Mouse (Mus musculus) MEL (cell line): ENCODE data around the gene Ifi35. TPM values are rescaled to one million over a fixed set of nuclear protein-coding genes. Genes with fewer than 3 reads are reported as not detected.
A peak's percentile ranks its signal among the peaks of the same experiment; 100 is the strongest.

ENCODE experiments used
- DNase-seq: peaks from one replicate; pipeline ENCODE4 v3.0.0; 2011; ENCODE audit warnings: low read depth, low spot score
- H3K27ac ChIP-seq: 2 replicates; pipeline ENCODE4 v1.5.1; 2012; ENCODE audit warnings: low read depth, mild to moderate bottlenecking, control low read depth, low read length, moderate library complexity; ENCODE audit not compliant: control insufficient read depth
- H3K27me3 ChIP-seq, 2 experiments: fragments of 150-350 bp in 1 of 2; sonication (generic) in 1 of 2; 2 replicates each; pipeline ENCODE4 v1.6.1; 2012; ENCODE audit warnings: low read length in 2 of 2, mild to moderate bottlenecking in 2 of 2, improper control_type of control experiment in 1 of 2, moderate library complexity in 1 of 2; ENCODE audit not compliant: insufficient read depth in 2 of 2, control insufficient read depth in 1 of 2
- H3K36me3 ChIP-seq, 2 experiments: 2 replicates each; pipeline ENCODE4 v1.6.1; 2012 to 2014; ENCODE audit warnings: low read length in 2 of 2, improper control_type of control experiment in 1 of 2, inconsistent platforms in 1 of 2, mild to moderate bottlenecking in 1 of 2; ENCODE audit not compliant: insufficient read depth in 2 of 2, control insufficient read depth in 1 of 2
- H3K4me1 ChIP-seq, 2 experiments: fragments of 150-350 bp in 1 of 2; sonication (generic) in 1 of 2; 2 replicates each; pipeline ENCODE4 v1.6.1; 2012; ENCODE audit warnings: low read length in 2 of 2, improper control_type of control experiment in 1 of 2, mild to moderate bottlenecking in 1 of 2; ENCODE audit not compliant: insufficient read depth in 2 of 2, control insufficient read depth in 1 of 2
- H3K4me3 ChIP-seq, 2 experiments: fragments of 150-350 bp in 1 of 2; sonication (generic) in 1 of 2; 2 replicates each; pipeline ENCODE4 v1.5.1; 2012; ENCODE audit warnings: low read depth in 2 of 2, low read length in 2 of 2, mild to moderate bottlenecking in 2 of 2, moderate library complexity in 2 of 2, control low read depth in 1 of 2, improper control_type of control experiment in 1 of 2; ENCODE audit not compliant: control insufficient read depth in 1 of 2, insufficient read depth in 1 of 2
- H3K79me2 ChIP-seq: 2 replicates; pipeline ENCODE4 v1.6.1; 2012; ENCODE audit warnings: mild to moderate bottlenecking, low read length, moderate library complexity; ENCODE audit not compliant: control insufficient read depth, poor library complexity, insufficient read depth
- H3K9ac ChIP-seq: 2 replicates; pipeline ENCODE4 v1.6.1; 2012; ENCODE audit warnings: low read depth, mild to moderate bottlenecking, control low read depth, low read length, moderate library complexity; ENCODE audit not compliant: control insufficient read depth, poor library complexity, severe bottlenecking
- H3K9me3 ChIP-seq: fragments of 150-350 bp; sonication (generic); replicated peaks from 2 replicates; pipeline ENCODE4 v1.6.1; 2012; ENCODE audit warnings: mild to moderate bottlenecking, low read length, improper control_type of control experiment, moderate library complexity; ENCODE audit not compliant: insufficient read depth
- BHLHE40 ChIP-seq: IDR thresholded peaks from 2 replicates; pipeline ENCODE4 v1.6.1; 2012; ENCODE audit warnings: low read depth, mild to moderate bottlenecking, inconsistent platforms, low read length, improper control_type of control experiment, borderline replicate concordance
- CHD1 ChIP-seq: IDR thresholded peaks from 2 replicates; pipeline ENCODE4 v1.6.1; 2012; ENCODE audit warnings: low read depth, mild to moderate bottlenecking, inconsistent platforms, low read length, improper control_type of control experiment
- CTCF ChIP-seq, 3 experiments: IDR thresholded peaks in 2 of 3; conservative IDR thresholded peaks in 1 of 3; 2 replicates each; pipeline ENCODE4 v1.5.1; 2011 to 2012; ENCODE audit warnings: low read length in 3 of 3, low read depth in 2 of 3, mild to moderate bottlenecking in 2 of 3, improper control_type of control experiment in 1 of 3, inconsistent platforms in 1 of 3, mixed read lengths in 1 of 3, moderate library complexity in 1 of 3; ENCODE audit not compliant: control insufficient read depth in 1 of 3, insufficient read depth in 1 of 3, poor library complexity in 1 of 3, severe bottlenecking in 1 of 3
- E2F4 ChIP-seq: IDR thresholded peaks from 2 replicates; pipeline ENCODE4 v1.6.1; 2011; ENCODE audit warnings: low read depth, low read length, improper control_type of control experiment, borderline replicate concordance
- ELF1 ChIP-seq: IDR thresholded peaks from 2 replicates; pipeline ENCODE4 v1.6.1; 2014; ENCODE audit warnings: low read depth, mild to moderate bottlenecking, inconsistent platforms, low read length, improper control_type of control experiment, moderate library complexity
- EP300 ChIP-seq, 2 experiments: IDR thresholded peaks; 2 replicates each; pipeline ENCODE4 v1.6.1; 2011; ENCODE audit warnings: improper control_type of control experiment in 2 of 2, low read length in 2 of 2, low read depth in 1 of 2, mild to moderate bottlenecking in 1 of 2
- ETS1 ChIP-seq: IDR thresholded peaks from 2 replicates; pipeline ENCODE4 v1.6.1; 2012; ENCODE audit warnings: low read depth, mild to moderate bottlenecking, inconsistent platforms, low read length, improper control_type of control experiment, moderate library complexity
- GABPA ChIP-seq: IDR thresholded peaks from 2 replicates; pipeline ENCODE4 v1.6.1; 2012; ENCODE audit warnings: low read depth, mild to moderate bottlenecking, inconsistent platforms, low read length, improper control_type of control experiment, moderate library complexity
- GATA1 ChIP-seq: IDR thresholded peaks from 2 replicates; pipeline ENCODE4 v1.6.1; 2011; ENCODE audit warnings: low read depth, low read length, improper control_type of control experiment
- HCFC1 ChIP-seq: IDR thresholded peaks from 2 replicates; pipeline ENCODE4 v1.6.1; 2012; ENCODE audit warnings: low read depth, mild to moderate bottlenecking, inconsistent platforms, low read length, improper control_type of control experiment, moderate library complexity
- JUND ChIP-seq: IDR thresholded peaks from 2 replicates; pipeline ENCODE4 v1.6.1; 2011; ENCODE audit warnings: low read depth, mild to moderate bottlenecking, improper control_type of control experiment, low read length
- KAT2A ChIP-seq: conservative IDR thresholded peaks from 2 replicates; pipeline ENCODE4 v1.6.1; 2012; ENCODE audit warnings: low read depth, low read length, improper control_type of control experiment, inconsistent platforms
- MAFK ChIP-seq: IDR thresholded peaks from 2 replicates; pipeline ENCODE4 v1.6.1; 2011; ENCODE audit warnings: low read depth, mild to moderate bottlenecking, low read length, improper control_type of control experiment, borderline replicate concordance
- MAX ChIP-seq: IDR thresholded peaks from 2 replicates; pipeline ENCODE4 v1.6.1; 2011; ENCODE audit warnings: low read length, improper control_type of control experiment
- MAZ ChIP-seq: IDR thresholded peaks from 2 replicates; pipeline ENCODE4 v1.6.1; 2012; ENCODE audit warnings: low read depth, mild to moderate bottlenecking, inconsistent platforms, low read length, improper control_type of control experiment
- MEF2A ChIP-seq: IDR thresholded peaks from 2 replicates; pipeline ENCODE4 v1.6.1; 2014; ENCODE audit warnings: low read depth, mild to moderate bottlenecking, inconsistent platforms, low read length, improper control_type of control experiment; ENCODE audit not compliant: poor library complexity, insufficient replicate concordance, severe bottlenecking; ENCODE audit errors: extremely low read depth
- MXI1 ChIP-seq: IDR thresholded peaks from 2 replicates; pipeline ENCODE4 v1.6.1; 2011; ENCODE audit warnings: mild to moderate bottlenecking, low read depth, low read length, improper control_type of control experiment
- MYC ChIP-seq: IDR thresholded peaks from 2 replicates; pipeline ENCODE4 v1.6.1; 2011; ENCODE audit warnings: low read depth, mild to moderate bottlenecking, low read length, improper control_type of control experiment, moderate library complexity
- NRF1 ChIP-seq: IDR thresholded peaks from 2 replicates; pipeline ENCODE4 v1.6.1; 2014; ENCODE audit warnings: low read depth, mild to moderate bottlenecking, inconsistent platforms, low read length, improper control_type of control experiment, moderate library complexity; ENCODE audit not compliant: poor library complexity, insufficient read depth, severe bottlenecking
- POLR2A ChIP-seq, 2 experiments: IDR thresholded peaks; 2 replicates each; pipeline ENCODE4 v1.6.1; 2011 to 2012; ENCODE audit warnings: low read length in 2 of 2, mild to moderate bottlenecking in 2 of 2, control low read depth in 1 of 2, improper control_type of control experiment in 1 of 2, low read depth in 1 of 2, moderate library complexity in 1 of 2; ENCODE audit not compliant: control insufficient read depth in 1 of 2, insufficient read depth in 1 of 2, poor library complexity in 1 of 2
- POLR2AphosphoS2 ChIP-seq: IDR thresholded peaks from 2 replicates; pipeline ENCODE4 v1.6.1; 2011; ENCODE audit warnings: low read length, improper control_type of control experiment
- POLR2AphosphoS5 ChIP-seq: IDR thresholded peaks from 2 replicates; pipeline ENCODE4 v1.6.1; 2012; ENCODE audit warnings: low read depth, borderline replicate concordance, mild to moderate bottlenecking, inconsistent platforms, low read length, moderate library complexity, mixed read lengths
- SIN3A ChIP-seq: IDR thresholded peaks from 2 replicates; pipeline ENCODE4 v1.6.1; 2012; ENCODE audit warnings: low read length, improper control_type of control experiment, inconsistent platforms
- SMC3 ChIP-seq: IDR thresholded peaks from 2 replicates; pipeline ENCODE4 v1.6.1; 2011; ENCODE audit warnings: low read depth, low read length, improper control_type of control experiment
- TBP ChIP-seq: IDR thresholded peaks from 2 replicates; pipeline ENCODE4 v1.8.0; 2011; ENCODE audit warnings: low read depth, low read length, improper control_type of control experiment
- UBTF ChIP-seq: IDR thresholded peaks from 2 replicates; pipeline ENCODE4 v1.6.1; 2012; ENCODE audit warnings: low read depth, mild to moderate bottlenecking, inconsistent platforms, low read length, improper control_type of control experiment, moderate library complexity, borderline replicate concordance; ENCODE audit not compliant: insufficient read depth
- USF1 ChIP-seq: IDR thresholded peaks from 2 replicates; pipeline ENCODE4 v1.6.1; 2014; ENCODE audit warnings: low read depth, mild to moderate bottlenecking, inconsistent platforms, low read length, improper control_type of control experiment, moderate library complexity
- ZC3H11A ChIP-seq: IDR thresholded peaks from 2 replicates; pipeline ENCODE4 v1.6.1; 2012; ENCODE audit warnings: low read depth, mild to moderate bottlenecking, inconsistent platforms, low read length, improper control_type of control experiment
- ZKSCAN1 ChIP-seq: IDR thresholded peaks from 2 replicates; pipeline ENCODE4 v1.6.1; 2012; ENCODE audit warnings: low read depth, mild to moderate bottlenecking, inconsistent platforms, low read length, improper control_type of control experiment, moderate library complexity
- ZMIZ1 ChIP-seq: IDR thresholded peaks from 2 replicates; pipeline ENCODE4 v1.6.1; 2012; ENCODE audit warnings: low read depth, mild to moderate bottlenecking, inconsistent platforms, low read length, improper control_type of control experiment, moderate library complexity
- ZNF384 ChIP-seq: IDR thresholded peaks from 2 replicates; pipeline ENCODE4 v1.6.1; 2012; ENCODE audit warnings: low read depth, mild to moderate bottlenecking, inconsistent platforms, low read length, improper control_type of control experiment
- polyA plus RNA-seq, 2 experiments: library from polyadenylated mRNA; stranded (reverse) in 1 of 2; unstranded in 1 of 2; fragments of >175 nt in 1 of 2; fragments of >200 nt in 1 of 2; gene quantifications; 2 replicates each; pipeline versions ENCODE4 v1.2.1 to v1.2.4; 2012; ENCODE audit warnings: low replicate concordance in 2 of 2, low read depth in 1 of 2; ENCODE audit not compliant: insufficient read length in 2 of 2, insufficient read depth in 1 of 2, missing spikeins in 1 of 2
- total RNA-seq: library from RNA; depleted of rRNA; stranded (reverse); fragments of 300-350 nt; gene quantifications from 2 replicates; pipeline ENCODE4 v1.2.3, GENCODE M21; 2012

Ifi35 gene
- total and polyA plus RNA-seq, 3 experiments, result 35.5 to 146 (median 64.4) TPM

DNA sequence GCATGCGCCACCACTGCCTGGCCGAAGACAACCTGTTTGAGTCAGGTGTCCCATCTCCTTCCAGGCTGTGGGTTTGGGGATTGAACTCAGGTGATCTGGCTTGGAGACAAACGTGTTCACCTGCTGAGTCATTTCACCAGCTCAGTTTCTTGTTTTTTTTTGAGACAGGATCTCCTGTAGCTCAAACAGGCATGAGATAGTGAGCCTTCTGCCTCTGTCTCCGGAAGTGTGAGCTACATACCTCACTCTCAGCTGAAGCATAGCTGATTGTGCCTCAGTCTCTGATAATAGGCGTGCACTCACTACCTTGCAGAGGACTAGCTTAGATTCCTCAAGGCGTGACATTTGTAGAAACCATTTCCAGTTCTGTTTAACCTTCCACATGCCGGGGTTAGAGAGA lies 36.6 kb downstream of the Ifi35 start (continued):
- TF ChIP-seq EP300 (IDR thresholded peaks at IDR 0.05; ENCODE audit: low read depth in 1 of 2, low read length in 2 of 2) (peak; percentile 89 to 93), USF1 (no peak), ZNF384 (peak; percentile 88), MXI1 (peak; percentile 70), CHD1 (no peak), ETS1 (peak; percentile 98), E2F4 (no peak), CTCF (IDR thresholded peaks at IDR 0.05 in 2 of 3, conservative IDR thresholded peaks at IDR 0.05 in 1 of 3; ENCODE audit: control insufficient read depth in 1 of 3, insufficient read depth in 1 of 3, low read depth in 2 of 3, low read length in 3 of 3, poor library complexity in 1 of 3, severe bottlenecking in 1 of 3) (no peak), ZC3H11A (no peak), UBTF (no peak), MYC (peak; percentile 79), GATA1 (peak; percentile 93), ZKSCAN1 (no peak), ELF1 (no peak)

DNA sequence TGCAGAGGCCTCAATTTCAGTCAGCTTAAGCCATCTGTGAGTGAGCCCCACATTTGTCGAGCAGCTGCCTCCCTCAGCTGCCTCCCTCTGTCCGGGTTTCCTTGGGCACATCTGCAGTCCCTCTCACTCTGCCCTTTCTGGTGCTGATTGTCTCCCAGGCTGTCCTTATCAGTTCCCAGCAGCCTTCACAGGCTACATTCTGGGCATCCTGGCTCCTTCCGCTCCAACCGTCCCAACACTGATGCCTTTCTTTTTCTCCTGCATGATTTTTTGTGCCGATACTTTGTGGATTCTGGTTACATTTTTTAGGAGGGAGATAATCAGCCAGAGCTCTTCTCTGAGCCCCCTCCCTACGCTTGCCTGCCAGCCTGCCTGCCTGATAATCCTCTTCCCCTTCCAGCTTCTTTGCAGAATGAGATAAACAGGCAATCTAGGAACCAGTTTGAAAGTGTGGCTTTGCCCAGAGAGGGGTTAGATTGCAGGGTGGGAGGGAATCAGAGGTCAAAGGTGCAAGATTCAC lies 37.4 kb downstream of the Ifi35 start:
- no peak overlapping the region for H3K9ac ChIP-seq
- TF ChIP-seq SIN3A (peak; percentile 81), ZNF384 (peak; percentile 85), MAX (no peak), SMC3 (0 out of 2 replicates have a peak, but pooled peaks have one; percentile 17), HCFC1 (no peak; the same call in 1 of the 2 replicates), CHD1 (no peak), ZMIZ1 (no peak), E2F4 (no peak), BHLHE40 (peak; percentile 75; the same call in 1 of the 2 replicates), MAZ (peak; percentile 99), MAFK (peak; percentile 51; the same call in 1 of the 2 replicates), ELF1 (no peak; the same call in 1 of the 2 replicates), KAT2A (no peak), NRF1 (no peak), JUND (no peak), GATA1 (peak; percentile 95; the same call in 1 of the 2 replicates), UBTF (0 out of 2 replicates have a peak, but pooled peaks have one; percentile 74), TBP (peak; percentile 35; the same call in 1 of the 2 replicates), POLR2AphosphoS2 (no peak; the same call in none of the 2 replicates), GABPA (no peak), POLR2AphosphoS5 (no peak), ZKSCAN1 (no peak), POLR2A (IDR thresholded peaks at IDR 0.05; ENCODE audit: control insufficient read depth in 1 of 2, insufficient read depth in 1 of 2, low read depth in 1 of 2, low read length in 2 of 2, poor library complexity in 1 of 2) (peak in 1 of 2 experiments; percentile 33; a peak in 1 of 4 replicates), ETS1 (peak; percentile 91), MEF2A (no peak), CTCF (IDR thresholded peaks at IDR 0.05 in 2 of 3, conservative IDR thresholded peaks at IDR 0.05 in 1 of 3; ENCODE audit: control insufficient read depth in 1 of 3, insufficient read depth in 1 of 3, low read depth in 2 of 3, low read length in 3 of 3, poor library complexity in 1 of 3, severe bottlenecking in 1 of 3) (no peak; a peak in 1 of 6 replicates), USF1 (no peak), MXI1 (peak; percentile 39; the same call in 1 of the 2 replicates), EP300 (IDR thresholded peaks at IDR 0.05; ENCODE audit: low read depth in 1 of 2, low read length in 2 of 2) (peak; percentile 90 to 95)

More for the DNA sequence above, 37.4 kb downstream of the Ifi35 start:
- Histone ChIP-seq H3K9me3 (no peaks in the 10 kb centered on the region), H3K4me1 (peaks cover 10 to 29% of the 10 kb centered on the region in 2 experiments), H3K27ac (peak overlapping the region; percentile 86), H3K36me3 (peaks cover 1 to 35% of the 10 kb centered on the region in 2 experiments; a peak in 3 of 4 replicates), H3K27me3 (no peaks in the 10 kb centered on the region), H3K4me3 (no peak overlapping the region), H3K79me2 (no peaks in the 10 kb centered on the region)
- peak; percentile 94 for DNase-seq
